Mouse (Mus musculus) limb, embryonic 14.5 days (tissue): ENCODE results near the gene Grm7. TPM values are rescaled to one million over a fixed set of nuclear protein-coding genes. Genes with fewer than 3 reads are reported as not detected.

Source experiments
- ATAC-seq: fragments of 200-750 bp; cut with Nextera tagmentation; 2 replicates; pipeline ENCODE4 v1.8.0; 2017; ENCODE audit warnings: low read depth, moderate number of reproducible peaks, moderate TSS enrichment; ENCODE audit not compliant: low FRiP score
- DNase-seq: peaks from one replicate; pipeline ENCODE4 v3.0.0-alpha.2; 2015; ENCODE audit warnings: low spot score
- H3K27ac ChIP-seq: fragments of 300-500 bp; sonication (generic); replicated peaks from 2 replicates; pipeline ENCODE4 v1.5.1; 2014; ENCODE audit warnings: low read depth, mild to moderate bottlenecking, low read length, moderate library complexity, mixed read lengths
- H3K27me3 ChIP-seq: fragments of 300-500 bp; sonication (generic); 2 replicates; pipeline ENCODE4 v1.6.1; 2014; ENCODE audit warnings: low read length, mixed read lengths; ENCODE audit not compliant: control insufficient read depth, insufficient read depth
- H3K36me3 ChIP-seq: fragments of 300-500 bp; sonication (generic); 2 replicates; pipeline ENCODE4 v1.6.1; 2014; ENCODE audit warnings: mild to moderate bottlenecking, low read length, moderate library complexity, mixed read lengths; ENCODE audit not compliant: control insufficient read depth, insufficient read depth
- H3K4me1 ChIP-seq: fragments of 300-500 bp; sonication (generic); 2 replicates; pipeline ENCODE4 v1.6.1; 2014; ENCODE audit warnings: antibody characterized with exemption, low read length, mixed read lengths; ENCODE audit not compliant: control insufficient read depth, insufficient read depth
- H3K4me2 ChIP-seq: fragments of 300-500 bp; sonication (generic); replicated peaks from 2 replicates; pipeline ENCODE4 v1.6.1; 2014; ENCODE audit warnings: low read depth, mild to moderate bottlenecking, low read length, moderate library complexity; ENCODE audit not compliant: severe bottlenecking
- H3K4me3 ChIP-seq: fragments of 300-500 bp; sonication (generic); replicated peaks from 2 replicates; pipeline ENCODE4 v1.5.1; 2014; ENCODE audit warnings: low read length
- H3K9ac ChIP-seq: fragments of 300-500 bp; sonication (generic); 2 replicates; pipeline ENCODE4 v1.6.1; 2014; ENCODE audit warnings: mild to moderate bottlenecking, low read depth, low read length, moderate library complexity; ENCODE audit not compliant: severe bottlenecking
- H3K9me3 ChIP-seq: fragments of 300-500 bp; sonication (generic); 2 replicates; pipeline ENCODE4 v1.6.1; 2016; ENCODE audit warnings: low read length; ENCODE audit not compliant: control insufficient read depth
- POLR2A ChIP-seq: fragments of 200-500 bp; IDR thresholded peaks from 2 replicates; pipeline ENCODE4 v1.8.0; 2012; ENCODE audit warnings: inconsistent platforms, mild to moderate bottlenecking, moderate library complexity, borderline replicate concordance; ENCODE audit not compliant: insufficient read depth, insufficient read length; ENCODE audit errors: extremely low read depth
- WGBS: fragments of 180-500 bp; shearing (Covaris S2); extraction: QIAGEN DNeasy Blood & Tissue Kit; methylation state at CpG from one replicate; pipeline ENCODE4 v1.1.7; 2014; 5-methylcytosine and 5-hydroxymethylcytosine counted together
- polyA plus RNA-seq, 2 experiments: library from polyadenylated mRNA; depleted of rRNA in 1 of 2; stranded (reverse) in 1 of 2; unstranded in 1 of 2; fragments of >200 nt; fragmentation: Nextera tagmentation in 1 of 2; extraction: Ambion mirVana in 1 of 2; gene quantifications; 2 replicates each; pipeline versions ENCODE4 v1.2.1 to v1.2.3; 2012 to 2014

Gene Grm7
- polyA plus RNA-seq, 2 experiments: 2.4 to 3.2 TPM

DNA sequence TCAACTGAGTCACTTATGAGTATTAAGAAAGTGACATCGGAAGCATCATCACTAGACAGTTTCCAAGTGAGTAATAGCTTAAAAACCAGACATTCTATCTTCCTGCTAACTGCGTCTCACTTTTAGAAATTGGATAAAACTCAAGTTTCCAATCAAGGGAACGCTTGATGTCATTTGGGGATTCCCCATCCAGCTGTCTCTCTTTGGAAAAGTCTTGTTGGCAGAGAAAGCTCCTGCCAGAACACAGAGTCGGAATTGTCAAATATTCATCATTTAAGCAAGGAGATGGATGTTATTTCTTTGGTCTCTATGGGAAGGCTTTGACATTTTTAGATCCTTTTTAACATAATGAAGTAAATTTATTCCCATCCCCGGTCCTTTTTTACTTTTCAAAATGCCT lies 336.6 kb downstream of the Grm7 start:
- no peak for TF ChIP-seq POLR2A
- Histone ChIP-seq H3K9ac (no peak overlapping the region), H3K27ac (no peak overlapping the region), H3K4me2 (no peak overlapping the region), H3K27me3 (no peaks in the 10 kb centered on the region), H3K4me3 (no peak overlapping the region), H3K4me1 (no peaks in the 10 kb centered on the region), H3K36me3 (no peaks in the 10 kb centered on the region), H3K9me3 (no peaks in the 10 kb centered on the region)
- WGBS: 83% methylated on average over 5 of the region's 5 CpGs
- DNase-seq: no peak
- no peak for ATAC-seq

DNA sequence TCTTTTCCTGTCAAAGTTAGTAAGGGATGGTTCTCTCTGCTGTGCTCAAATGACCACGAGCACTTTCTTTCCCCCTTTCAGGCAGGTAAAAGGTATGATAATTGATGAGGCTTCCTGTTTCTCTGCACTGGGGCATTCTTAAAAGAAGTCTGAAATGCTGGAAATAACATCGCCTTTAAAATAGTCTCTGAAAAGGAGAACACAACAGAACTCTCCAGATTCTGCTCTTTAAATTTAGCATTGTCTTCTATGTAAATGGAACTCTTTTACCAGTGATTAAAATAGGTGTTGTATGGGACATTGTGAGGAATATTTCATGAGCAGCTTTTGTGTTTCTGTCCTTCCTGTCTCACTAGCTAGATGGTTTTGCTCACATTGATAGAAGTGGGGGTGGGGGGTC lies 393.7 kb downstream of the Grm7 start:
- Histone ChIP-seq H3K27me3 (no peaks in the 10 kb centered on the region), H3K27ac (no peak overlapping the region), H3K4me2 (no peak overlapping the region), H3K36me3 (no peaks in the 10 kb centered on the region), H3K4me3 (no peak overlapping the region), H3K9me3 (no peaks in the 10 kb centered on the region), H3K9ac (no peak overlapping the region), H3K4me1 (no peaks in the 10 kb centered on the region)
- WGBS: 63% methylated on average over 2 of the region's 2 CpGs
- DNase-seq (no peak), ATAC-seq (no peak)
- TF ChIP-seq POLR2A: no peak

DNA sequence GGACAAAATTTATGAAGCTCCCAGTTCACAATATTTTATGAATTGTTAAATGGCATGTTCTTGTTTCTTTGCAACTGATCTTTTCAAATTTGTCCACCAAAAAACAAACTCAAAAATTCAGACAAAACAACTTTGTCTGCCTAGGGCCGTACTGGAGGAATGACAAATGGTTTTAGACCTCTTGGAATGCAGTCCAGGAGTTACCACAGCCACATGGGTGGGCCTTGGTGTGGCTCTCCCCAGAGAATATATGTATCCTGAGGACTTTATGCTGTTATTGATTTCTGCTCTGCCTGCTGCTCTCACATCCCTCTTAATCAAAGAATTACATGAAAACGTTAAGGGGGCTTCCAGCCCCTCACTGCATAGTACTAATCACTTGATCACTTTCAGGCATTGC lies 400.5 kb downstream of the Grm7 start:
- no peak for TF ChIP-seq POLR2A
- Histone ChIP-seq H3K27ac (no peak overlapping the region), H3K4me1 (no peaks in the 10 kb centered on the region), H3K9ac (no peak overlapping the region), H3K27me3 (no peaks in the 10 kb centered on the region), H3K4me3 (no peak overlapping the region), H3K4me2 (no peak overlapping the region), H3K9me3 (no peaks in the 10 kb centered on the region), H3K36me3 (no peaks in the 10 kb centered on the region)
- no peak for DNase-seq
- WGBS: 55% methylated on average over 2 of the region's 2 CpGs
- no peak for ATAC-seq

DNA sequence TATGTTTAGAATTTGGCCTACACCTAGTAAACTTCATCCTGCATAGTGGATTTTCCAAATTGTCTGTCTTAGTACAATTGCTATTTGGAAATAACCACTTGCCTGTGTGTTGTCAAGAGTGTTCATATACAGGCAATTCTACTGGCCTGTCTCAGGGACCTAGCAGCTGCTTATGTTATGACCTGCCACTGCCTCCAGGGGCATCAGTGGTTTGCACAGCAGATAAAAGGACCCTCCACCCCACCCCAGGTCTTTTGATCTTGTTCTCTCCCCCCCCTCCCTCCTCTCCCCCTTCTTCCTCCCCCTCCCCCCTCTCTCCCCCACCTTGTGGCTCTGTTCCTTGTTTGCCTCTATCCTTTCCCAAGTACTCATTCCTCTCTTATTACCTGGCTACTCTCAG lies 403.9 kb downstream of the Grm7 start:
- no peaks in the 10 kb centered on the region for H3K27me3 ChIP-seq
- TF ChIP-seq POLR2A: no peak

GRCm38 (mm10) chr6:111054001-111054975 lies 408.9 kb downstream of the Grm7 start:
- Histone ChIP-seq H3K9ac (no peak overlapping the region), H3K4me3 (no peak overlapping the region), H3K4me1 (no peaks in the 10 kb centered on the region), H3K27ac (no peak overlapping the region), H3K27me3 (no peaks in the 10 kb centered on the region), H3K9me3 (no peaks in the 10 kb centered on the region), H3K36me3 (no peaks in the 10 kb centered on the region), H3K4me2 (no peak overlapping the region)
- DNase-seq (no peak), ATAC-seq (no peak)
- TF ChIP-seq POLR2A: no peak
- WGBS: 61% methylated on average over 7 of the region's 7 CpGs

More for the DNA sequence above, 403.9 kb downstream of the Grm7 start:
- H3K9me3 ChIP-seq: no peaks in the 10 kb centered on the region
- no peak overlapping the region for H3K27ac ChIP-seq
- no peak overlapping the region for H3K9ac ChIP-seq
- DNase-seq (no peak), ATAC-seq (no peak)
- H3K36me3 ChIP-seq: no peaks in the 10 kb centered on the region
- H3K4me1 ChIP-seq: no peaks in the 10 kb centered on the region
- no peak overlapping the region for H3K4me2 ChIP-seq
- no peak overlapping the region for H3K4me3 ChIP-seq
